Mouse (Mus musculus) c-Kit-positive CD71-negative TER-119-negative erythroid progenitor cells, embryonic 14.5 days (primary cell): ENCODE data around the gene Gm16429.
"Not testable (repeated sequence)": the region's sequence is repeated elsewhere in the genome, so short reads cannot be mapped to it uniquely, and the experiment has no call there.

Source experiments
- DNase-seq: peaks from one replicate; pipeline ENCODE4 v3.0.0-alpha.2; 2013; ENCODE audit warnings: low read depth

Gm16429 gene

GRCm38 (mm10) chr5:93928952-93929351 lies at the start of gene Gm16429:
Gene Gm16429, minus strand, starts transcription at chr5:93929052.
- DNase-seq = not testable (repeated sequence)
